Mouse (Mus musculus) kidney, adult 8-10 months (tissue): ENCODE results near the gene Elk3.
A peak's percentile ranks its signal among the peaks of the same experiment; 100 is the strongest.
"Not testable (repeated sequence)": the region's sequence is repeated elsewhere in the genome, so short reads cannot be mapped to it uniquely, and the experiment has no call there.

ENCODE experiments used
- DNase-seq, 2 experiments: peaks; one replicate each; pipeline ENCODE4 v3.0.0; 2022

The Elk3 gene

DNA sequence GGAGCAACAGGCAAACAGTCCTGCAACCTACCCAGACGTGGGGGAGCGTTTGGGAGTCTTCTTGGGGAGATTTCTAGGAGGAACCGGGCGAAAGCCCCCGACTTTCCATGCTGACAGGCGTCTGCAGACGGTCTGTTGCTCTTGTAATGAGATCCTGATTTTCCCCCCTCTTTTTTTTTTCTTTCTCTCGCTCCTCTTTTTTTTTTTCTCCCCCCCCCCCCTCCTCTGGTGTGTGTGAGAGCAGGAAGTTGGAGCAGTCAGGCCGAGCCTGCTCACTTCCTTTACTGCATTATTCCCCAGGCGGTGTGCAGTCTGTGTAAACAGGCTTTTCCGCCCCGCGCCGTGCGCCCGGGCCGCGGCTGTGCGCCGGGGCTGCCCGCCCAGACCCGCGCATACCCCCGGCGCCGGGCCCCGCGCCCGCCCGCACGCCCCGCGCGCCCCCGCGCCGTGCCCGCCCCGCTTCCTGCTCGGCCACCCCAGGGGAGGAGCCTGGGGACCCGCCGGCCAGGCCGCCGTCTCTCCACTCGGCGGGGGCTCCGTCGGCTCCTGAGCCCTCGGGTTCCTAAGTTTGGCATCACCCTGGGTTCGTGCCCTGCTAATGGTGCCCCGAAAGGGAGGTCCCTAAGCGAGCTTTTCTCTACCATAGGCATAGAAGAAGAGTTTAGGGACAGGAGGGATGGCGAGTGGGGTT, at the start of gene Elk3:
Elk3 (minus strand) TSS at position 415 of the 691 bp plus-strand sequence.
- peak; percentile 56 to 57 for DNase-seq

DNA sequence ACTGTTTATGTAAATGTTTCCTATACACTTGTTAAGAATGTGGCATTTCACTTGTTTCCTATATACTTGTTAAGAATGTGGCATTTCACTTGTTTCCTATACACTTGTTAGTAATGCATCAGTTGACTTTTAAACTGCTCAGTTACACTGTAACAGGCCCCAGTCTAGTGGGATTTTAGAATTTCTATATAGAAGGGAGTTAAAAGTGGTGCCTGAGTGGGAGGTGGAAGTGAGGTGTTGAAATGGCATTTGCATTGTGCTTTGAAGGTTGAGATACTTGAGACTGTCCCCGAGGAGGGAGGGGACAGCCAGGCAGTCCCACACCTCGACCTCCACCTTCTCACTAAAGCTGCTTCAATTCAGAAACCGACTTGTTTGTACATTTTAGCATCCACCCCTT, 49.7 kb upstream of the Elk3 start:
- no peak for DNase-seq

DNA sequence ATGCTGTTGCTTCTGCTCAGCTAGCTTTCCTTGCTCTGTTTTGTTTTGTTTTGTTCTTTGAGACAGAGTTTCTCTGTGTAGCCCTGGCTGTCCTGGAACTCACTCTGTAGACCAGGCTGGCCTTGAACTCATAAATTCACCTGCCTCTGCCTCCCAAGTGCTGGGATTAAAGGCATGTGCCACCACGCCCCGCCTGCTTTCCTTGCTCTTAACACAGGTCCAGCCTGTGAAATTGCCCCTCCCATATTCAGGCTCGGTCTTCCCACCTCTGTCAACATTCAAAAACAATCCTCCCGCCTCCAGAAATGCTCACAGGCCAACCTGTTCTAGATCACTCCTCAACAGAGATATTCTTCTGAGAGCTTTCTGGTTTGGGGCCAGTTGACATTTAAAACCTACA, 49.3 kb upstream of the Elk3 start:
- not testable (repeated sequence) for DNase-seq

DNA sequence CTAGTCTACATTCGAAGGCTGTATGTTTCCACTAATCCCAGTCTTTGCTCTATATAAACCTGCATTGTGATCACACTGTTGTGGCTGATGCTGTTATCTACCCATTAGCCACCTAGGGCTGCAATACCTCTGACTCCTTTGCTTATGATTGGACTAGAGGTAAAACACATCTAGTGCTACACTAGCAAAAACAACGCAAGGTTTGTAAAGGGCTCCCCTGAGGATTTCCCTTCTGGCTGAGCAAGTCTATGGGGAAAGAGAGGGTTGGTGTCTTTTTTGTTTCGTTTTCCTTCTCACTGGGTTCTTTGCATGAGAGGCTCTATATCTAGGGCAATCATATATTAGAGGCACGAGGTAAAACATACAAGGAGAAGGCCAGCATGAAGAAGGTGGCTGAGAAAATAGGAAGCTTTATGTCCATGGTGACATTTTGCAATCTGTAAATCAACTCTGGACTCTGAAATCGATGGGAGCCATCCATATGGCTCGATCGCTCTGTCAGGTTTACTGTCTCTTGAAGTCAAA, 48.5 kb upstream of the Elk3 start:
- no peak for DNase-seq

DNA sequence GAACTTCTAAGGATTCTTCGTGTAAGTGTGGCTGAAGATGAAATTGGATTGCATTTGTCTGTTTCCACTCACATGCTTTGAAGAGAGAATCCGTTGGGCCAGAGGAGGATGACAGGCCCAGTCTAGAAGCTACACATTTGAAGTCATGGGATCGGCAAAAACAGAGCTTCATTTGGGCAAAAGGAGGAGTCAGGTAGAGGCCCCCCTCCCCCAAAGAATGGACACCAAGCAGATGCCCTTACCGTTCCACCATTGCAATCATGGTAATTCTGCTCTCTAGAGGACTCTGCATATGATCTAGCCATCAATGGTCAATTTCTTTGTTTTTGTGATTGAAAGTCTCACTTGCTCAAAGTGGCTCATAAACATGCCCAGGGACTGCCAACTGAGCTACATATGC, 47.9 kb upstream of the Elk3 start:
- DNase-seq = no peak

DNA sequence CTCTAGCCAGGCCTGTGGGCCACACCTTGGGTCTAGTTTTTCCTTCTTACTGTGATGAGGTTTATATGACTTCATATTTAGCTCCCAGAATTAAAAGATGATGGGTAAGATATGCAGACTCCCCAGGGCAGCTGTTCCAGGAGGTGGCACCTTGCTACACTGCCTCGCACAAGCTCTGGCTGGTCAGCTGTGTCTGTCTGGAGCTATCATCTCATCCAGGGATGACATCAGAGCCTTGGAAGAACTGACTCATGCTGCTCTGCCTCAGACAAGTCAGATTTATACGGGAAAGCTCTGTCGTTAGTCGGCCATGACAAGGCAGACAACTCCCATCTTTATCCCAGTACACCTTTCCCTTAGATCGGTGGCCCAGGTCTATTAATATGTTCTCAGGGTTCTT, 46.2 kb upstream of the Elk3 start:
- DNase-seq = no peak

DNA sequence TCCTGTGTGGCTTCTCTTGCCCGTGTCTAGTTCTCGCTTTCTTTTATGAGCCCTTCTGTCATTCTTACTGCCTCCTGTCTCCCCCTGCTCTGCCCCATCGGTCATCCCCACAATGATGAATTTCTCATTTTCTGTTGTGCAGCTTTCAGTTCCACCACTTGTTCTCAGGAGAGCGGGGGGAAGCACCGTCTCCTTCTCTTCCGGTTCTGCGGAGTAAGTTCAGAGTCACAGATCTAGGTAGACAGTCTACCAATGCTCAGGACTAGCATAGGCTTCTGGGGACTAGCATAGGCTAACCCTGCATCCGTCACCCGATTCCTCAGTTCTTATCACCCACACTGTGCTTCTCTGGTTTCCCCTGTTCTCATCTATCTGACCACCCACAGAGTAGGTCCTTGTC, 45.2 kb upstream of the Elk3 start:
- DNase-seq = no peak

DNA sequence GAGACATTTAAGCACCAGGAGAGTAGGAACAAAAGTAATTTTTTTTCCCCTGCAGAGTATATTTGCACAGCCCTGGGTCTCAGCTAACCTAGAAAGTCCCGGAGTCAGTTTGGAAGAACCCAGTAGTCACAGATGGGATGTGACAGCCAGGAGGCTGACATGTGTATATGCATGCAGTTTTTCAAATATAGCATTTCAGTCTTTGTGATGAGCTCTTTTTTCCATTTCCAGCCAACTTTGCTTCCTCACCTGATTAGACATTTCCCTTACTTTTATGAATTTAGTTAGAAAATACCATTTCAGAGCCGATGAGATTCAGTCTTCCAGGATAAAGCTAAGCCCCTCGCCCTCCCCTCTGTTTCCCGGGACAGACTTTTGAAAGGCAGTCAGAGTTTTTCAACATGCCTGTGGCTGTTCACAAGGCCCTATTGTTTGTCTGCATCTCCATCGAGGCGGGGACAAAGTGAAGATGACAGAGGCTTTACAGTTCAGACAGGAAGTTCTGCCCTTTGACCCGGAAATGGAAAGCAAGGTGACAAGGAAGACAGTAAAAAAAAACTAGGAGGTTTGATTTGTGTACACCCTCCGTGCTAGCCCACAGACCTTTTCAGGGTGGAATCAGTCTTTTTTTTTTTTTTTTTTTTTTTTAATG, 44.5 kb upstream of the Elk3 start:
- DNase-seq = no peak

DNA sequence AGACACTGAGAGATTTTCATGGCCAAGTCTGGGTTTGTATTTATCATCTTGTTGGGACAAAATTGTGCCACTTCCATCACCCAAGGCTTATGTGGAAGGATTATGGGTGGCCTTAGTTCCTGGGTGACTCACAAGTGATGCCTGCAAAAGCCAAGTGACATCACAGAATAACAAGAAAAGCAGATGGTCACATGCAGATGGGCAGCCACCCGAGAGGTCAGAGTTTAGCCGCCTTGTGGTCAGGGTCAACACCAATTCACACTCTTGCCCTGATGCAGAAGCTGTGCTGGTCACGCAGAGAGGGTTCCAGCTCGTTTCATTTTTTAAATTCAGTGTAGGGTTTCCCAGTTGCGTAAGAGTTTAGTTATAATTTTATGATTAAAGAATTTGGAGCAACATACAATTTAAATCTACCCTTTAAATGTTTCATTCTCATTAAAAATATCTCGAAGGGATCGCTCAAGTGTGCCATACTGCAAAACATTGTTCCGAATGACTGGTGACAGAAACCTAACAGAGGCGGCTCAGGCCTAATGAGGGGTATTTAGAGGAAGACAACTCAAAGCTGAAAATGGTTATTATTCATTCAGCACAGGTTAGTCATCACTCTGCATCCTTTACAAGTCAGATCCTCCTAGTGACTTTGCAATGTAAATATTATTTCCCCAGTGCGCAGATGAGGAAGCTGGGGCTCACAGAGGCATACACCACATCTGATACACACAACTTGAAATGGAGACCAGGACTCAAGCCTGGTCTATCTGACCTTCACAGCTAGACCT, 42.8 kb upstream of the Elk3 start:
- no peak for DNase-seq

DNA sequence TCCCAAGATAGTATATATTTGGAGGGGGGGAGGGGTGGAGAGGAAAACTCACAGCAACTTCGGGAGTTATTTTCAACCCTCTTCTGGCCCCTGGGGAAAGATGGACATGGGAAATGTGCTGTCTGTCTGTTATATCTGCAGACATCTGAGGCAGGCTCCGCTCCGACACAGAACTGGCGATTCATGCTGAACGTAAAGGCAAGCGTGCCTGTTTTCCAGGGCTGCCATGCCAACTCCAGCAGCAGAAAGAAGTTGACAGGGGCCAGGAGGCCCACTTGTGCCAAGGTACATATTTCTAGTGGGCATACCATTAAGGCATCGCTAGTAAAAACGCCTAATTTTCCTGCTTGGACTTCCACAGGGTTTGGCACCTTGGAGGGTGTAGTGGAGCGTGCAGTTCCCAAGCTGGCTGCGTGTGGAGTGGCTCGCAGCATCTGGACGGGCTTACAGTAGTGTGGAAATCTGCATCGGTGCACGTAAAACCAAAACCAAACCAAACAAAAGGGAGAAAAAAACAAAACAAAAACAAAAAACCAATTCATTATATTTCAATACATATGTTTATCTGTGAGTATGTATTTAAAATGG, 37.1 kb upstream of the Elk3 start:
- DNase-seq = no peak

DNA sequence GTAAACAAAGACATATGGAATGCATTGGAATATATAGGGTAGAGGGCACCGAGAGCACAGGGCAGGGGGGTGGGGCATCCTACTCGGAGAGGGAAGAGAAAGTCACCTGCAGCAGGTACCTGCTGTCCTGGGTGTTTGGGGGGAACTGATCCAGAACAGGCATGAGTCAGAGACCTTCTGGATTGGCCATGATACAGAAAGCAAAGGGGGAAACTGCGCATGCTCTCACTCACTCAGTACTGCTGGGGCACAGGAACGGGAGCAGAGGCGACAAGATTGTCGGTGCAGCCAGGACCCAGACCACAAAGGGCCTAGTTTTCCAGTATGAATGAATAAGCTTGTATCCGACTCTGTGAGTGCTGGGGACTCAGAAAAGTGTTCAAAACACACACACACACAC, 36.5 kb upstream of the Elk3 start:
- DNase-seq = no peak

DNA sequence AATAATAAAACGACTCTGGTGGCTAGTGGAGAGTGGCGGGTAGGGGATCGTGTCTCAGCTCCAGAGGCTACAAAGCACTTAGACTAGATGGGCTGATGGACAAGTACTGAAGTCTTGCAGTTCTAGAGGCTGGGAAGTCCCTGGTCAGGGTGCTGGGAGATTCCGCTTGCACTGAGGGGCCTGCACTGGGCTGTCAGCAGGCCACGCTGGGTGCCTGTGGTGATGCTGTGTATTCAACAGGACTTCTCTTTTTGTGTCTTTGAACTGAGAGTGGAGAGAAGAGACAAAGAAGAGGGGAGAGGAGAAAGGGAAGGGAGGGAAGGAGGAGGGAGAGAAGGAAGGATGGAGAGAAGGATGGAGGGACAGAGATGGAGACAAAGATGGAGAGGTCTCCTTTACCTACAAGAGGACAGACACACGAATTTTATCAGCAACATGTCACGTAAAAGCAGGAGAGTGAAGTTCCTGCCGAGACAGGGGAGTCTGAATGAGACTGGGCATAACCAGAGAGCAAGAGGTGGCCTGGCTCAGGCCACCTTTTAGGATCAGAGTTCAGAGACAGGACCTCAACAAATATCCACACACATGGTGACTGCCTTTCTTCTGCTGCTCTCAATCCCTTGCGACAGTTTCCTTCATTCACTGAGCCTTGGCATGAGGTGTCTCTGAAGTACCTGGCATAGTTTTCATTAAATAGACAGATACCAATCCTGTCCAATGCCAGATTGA, 35.4 kb upstream of the Elk3 start:
- DNase-seq = no peak

DNA sequence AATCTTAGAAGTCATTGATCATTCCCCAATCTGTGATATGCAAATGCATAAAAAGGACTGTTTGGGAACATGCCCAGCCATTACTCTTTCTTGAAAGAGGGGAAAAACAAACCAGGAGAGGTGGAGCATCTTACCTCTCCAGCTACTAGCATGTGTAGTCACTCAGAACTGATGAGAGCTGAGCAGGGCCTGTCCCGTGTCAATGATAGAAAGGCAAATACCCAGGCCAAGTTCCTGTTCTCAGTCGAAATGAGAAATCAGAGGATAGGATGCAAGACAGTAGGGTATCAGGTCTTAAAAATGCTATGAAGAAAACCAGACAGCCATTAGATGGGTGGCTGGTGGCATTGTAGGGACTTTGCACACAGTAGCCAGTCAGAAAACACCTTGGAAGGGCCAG, 34.6 kb upstream of the Elk3 start:
- DNase-seq = no peak

DNA sequence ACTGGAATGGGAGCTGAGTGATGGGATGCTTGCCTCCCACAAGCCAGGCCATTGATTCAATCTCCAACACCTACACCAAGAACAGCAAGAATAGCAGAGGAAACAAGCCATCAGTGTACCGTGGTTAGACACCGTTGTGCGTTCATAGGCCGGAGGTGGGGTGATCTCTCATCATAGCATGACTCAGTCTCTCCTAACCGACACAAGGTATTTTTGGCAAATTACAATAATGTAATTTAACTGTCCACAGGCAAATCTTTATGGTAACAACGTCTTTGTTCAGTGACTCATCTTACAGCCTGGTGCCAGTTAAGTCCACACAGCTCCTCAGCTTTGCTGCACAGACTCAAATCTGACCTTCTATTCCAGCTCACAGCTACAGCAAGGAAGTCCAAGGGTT, 32.5 kb upstream of the Elk3 start:
- no peak for DNase-seq

DNA sequence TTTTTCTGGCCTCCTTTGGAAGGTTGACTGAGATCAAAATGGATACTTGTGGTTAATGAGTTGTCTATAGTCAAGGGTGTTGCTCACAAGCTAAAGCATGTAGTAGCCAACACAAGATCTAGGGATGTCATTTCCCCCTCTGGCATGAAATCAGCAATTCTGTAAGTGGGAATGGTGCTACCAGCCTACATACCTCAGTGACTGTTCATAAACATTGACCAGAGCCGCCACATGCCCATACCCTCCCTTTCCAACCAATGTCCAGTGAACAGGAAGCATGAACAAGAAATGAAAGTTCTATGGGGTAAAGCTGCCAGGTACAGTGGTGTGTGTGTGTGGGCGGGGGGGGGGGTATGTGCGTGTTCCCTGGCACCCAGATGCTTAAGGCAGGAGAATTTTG, 32.1 kb upstream of the Elk3 start:
- DNase-seq = no peak

DNA sequence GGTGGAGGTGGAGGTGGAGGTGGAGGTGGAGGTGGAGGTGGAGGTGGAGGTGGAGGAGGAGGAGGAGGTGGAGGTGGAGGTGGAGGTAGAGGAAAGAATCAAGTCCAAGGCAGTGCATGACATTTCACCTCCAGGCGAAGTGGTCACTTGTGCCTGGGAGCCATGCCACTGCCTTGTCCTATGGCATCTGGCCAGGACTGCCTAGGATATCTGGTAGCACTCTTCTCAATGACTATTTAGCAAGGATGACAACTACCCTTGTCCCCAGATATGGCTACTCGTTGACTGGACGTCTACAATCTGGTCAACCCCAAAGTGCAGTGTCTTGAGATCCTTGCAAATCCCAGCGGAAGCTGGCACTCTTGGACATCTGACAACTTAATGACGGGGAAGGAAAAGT, 27.6 kb upstream of the Elk3 start:
- DNase-seq = no peak

DNA sequence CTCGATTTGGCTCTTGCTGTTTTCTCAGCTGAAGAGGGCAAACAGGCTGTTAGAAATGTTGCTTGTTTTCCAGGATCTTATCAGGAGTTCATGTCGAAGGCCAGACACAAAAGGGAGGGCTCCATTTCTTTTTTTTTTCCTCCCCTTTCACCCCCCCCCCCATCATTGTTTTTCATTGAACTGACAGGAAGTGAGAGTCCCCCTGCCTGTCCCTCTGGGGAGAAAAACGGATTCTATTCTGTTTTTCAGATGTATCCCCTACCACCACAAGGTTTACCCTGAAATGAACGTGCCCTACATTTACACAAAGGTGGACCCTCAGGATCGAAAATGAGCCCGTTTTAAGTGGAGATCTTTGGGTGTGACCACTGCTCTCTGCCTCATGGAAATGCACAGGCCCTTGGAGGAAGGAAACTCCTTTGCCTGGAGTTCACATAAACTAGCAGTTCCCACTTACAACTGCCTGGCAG, 25.6 kb upstream of the Elk3 start:
- DNase-seq = no peak

DNA sequence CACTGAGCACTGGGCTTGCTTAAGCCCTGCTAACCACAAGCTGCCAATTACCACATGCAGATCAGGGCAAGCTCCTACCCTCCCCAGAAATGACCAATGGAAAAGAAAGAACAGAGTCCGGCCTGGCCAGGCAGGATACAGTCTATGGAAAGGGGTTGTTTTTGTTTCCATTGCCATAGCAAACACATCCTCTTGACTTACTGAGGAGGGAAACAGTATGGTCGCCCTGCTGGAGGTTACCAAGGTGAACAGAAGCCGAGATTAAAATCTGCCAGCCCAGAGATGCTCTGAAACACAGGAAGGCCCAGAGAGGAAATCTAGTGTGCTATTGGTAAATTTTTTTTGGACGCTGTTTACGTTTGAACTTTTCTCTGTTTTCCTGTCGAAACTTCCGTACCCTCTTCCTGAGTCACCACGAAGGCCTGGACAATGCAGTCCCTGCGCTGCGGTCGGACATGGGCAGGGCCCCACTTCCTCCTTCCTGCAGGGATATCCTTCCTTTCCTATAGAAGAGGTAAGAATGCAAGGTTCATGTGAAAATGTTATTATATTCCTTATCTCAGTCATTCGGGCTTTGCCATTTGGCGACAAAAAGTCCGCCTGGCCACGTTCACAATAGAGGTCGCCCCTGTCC, 25.0 kb upstream of the Elk3 start:
- DNase-seq = peak; percentile 61 to 77

DNA sequence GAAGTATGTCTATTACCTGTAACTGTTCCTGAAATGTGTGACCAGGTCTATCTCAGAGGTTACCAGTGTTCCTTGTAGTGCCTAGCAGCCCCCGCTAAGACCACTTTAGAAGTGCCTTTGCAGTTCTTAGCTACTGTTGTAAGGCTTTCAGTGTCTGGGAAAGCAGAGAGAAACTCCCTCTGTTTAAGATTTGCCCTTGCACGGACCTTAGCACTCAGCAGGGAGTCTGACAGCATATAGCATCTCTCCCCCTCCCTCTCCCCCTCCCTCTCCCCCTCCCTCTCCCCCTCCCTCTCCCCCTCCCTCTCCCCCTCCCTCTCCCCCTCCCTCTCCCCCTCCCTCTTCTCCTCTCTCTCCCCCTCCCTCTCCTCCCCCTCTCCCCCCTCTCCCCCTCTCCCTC, 24.1 kb upstream of the Elk3 start:
- DNase-seq = no peak

DNA sequence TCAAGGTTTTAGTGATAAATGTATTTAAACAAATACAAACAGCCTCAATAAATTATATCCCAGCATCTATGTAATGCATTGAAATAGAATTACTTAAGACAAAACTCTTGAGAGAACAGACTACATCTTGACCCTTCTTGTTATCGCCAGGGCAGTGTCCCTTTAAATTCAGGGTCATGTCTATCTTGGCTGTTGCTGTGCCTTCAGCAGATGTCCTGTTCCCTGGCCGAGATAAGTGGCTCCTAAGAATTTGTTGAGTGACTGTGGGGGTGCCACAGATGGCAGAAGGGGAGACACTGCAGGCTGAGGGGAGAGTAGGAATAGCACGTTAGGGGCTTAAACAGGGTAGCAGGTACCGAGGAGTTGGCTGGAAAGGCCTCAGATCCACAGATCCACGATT, 22.3 kb upstream of the Elk3 start:
- DNase-seq = no peak

DNA sequence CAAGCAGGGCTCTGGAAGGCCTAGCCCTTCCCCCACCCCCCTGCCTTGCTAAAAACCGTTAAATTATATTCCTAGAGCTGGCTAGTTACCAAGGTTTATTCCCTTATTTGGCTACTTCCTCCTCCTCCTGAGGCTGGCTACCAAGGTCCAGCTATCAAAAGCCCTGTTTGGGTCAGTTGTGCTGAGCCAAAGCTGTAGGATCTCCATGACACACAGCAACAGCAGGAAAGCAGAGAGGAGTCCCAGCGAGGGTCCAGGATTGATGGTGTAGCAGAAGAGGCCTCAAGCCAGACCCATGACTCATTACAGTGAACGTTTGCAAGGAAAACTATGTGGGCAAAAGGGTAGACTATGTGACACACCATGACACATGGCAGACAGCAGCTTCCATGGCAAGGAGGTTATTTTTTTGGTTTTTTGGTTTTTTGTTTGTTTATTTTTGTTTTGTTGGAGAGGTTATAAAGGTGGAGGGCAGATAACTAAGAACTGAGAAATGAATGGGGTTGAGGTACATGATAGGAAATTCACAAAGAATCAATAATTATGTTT, 21.4 kb upstream of the Elk3 start:
- DNase-seq = peak in 1 of 2 experiments; percentile 31

DNA sequence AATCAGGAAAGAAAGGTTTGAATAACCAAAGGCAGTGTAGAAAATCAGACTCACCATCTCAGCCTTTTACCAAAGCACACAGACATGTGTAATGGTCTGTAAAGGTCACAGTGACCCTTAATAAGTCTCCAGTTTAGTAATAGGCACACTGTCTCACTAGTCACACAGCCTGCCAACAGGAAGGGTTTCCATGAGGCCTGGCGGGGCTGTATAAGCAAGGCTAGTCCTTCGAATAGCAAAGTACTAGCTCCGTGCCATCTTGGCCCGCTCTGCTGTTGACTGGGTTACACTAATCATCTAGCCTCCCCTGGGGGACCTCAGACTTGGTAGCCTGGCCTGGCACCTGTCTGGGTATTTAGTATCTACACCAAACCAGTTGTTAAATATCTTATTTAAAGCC, 20.6 kb upstream of the Elk3 start:
- peak in 1 of 2 experiments; percentile 62 for DNase-seq
